Comparison of ENCODE assay signal across 18 mouse cellular contexts in genomic region chr13:24104016-24104415, GRCm38 (mm10).
DNase-seq lines count a peak whose midpoint lies in the region; ATAC-seq and TF ChIP-seq lines count a peak whose summit lies in the region.
"Had no signal": no experiment of that assay in that cellular context is flagged by ENCODE, and none has a peak within 500 bp of the region (broad histone marks: within the 10 kb centered on the region; RNA-seq: fewer than 3 reads in every experiment).

No protein-coding gene starts in this region.

- H3K4me3 ChIP-seq in kidney, adult 2 months (ENCODE audit: insufficient read depth, low read depth, low read length) = no peak overlapping the region
- H3K4me3 ChIP-seq in kidney, embryonic 16.5 days (ENCODE audit: low read length) = no peak overlapping the region
- no peak overlapping the region for H3K4me3 ChIP-seq in MEL (ENCODE audit: control insufficient read depth in 1 of 2, insufficient read depth in 1 of 2, low read depth in 2 of 2, low read length in 2 of 2)
- no peak overlapping the region for H3K4me3 ChIP-seq in midbrain, embryonic 16.5 days (ENCODE audit: low read depth, low read length)
- H3K4me3 ChIP-seq: heart, embryonic 10.5 days; lung, embryonic 15.5 days had no signal

- no peaks in the 10 kb centered on the region for H3K79me2 ChIP-seq in MEL (ENCODE audit: control insufficient read depth, insufficient read depth, low read length, poor library complexity)

- H3K9ac ChIP-seq in kidney, embryonic 16.5 days (replicated peaks; ENCODE audit: low read length) = no peak overlapping the region
- no peak overlapping the region for H3K9ac ChIP-seq in MEL (ENCODE audit: control insufficient read depth, low read depth, low read length, poor library complexity, severe bottlenecking)
- H3K9ac ChIP-seq in midbrain, embryonic 16.5 days (ENCODE audit: low read depth, low read length) = no peak overlapping the region
- H3K9ac ChIP-seq: lung, embryonic 15.5 days had no signal

- no peak for ATAC-seq in kidney, embryonic 16.5 days (ENCODE audit: low FRiP score, low TSS enrichment)
- ATAC-seq in megakaryocyte progenitor cell, adult 5-6 weeks (replicated peaks; ENCODE audit: poor library complexity) = peak; percentile 64
- no peak for ATAC-seq in midbrain, embryonic 16.5 days
- ATAC-seq: CD4-positive, CD25-positive, alpha-beta regulatory T cell, adult 4 months had no signal

- H3K4me1 ChIP-seq in kidney, adult 2 months (ENCODE audit: control insufficient read depth, insufficient read depth, low read length) = no peaks in the 10 kb centered on the region
- no peaks in the 10 kb centered on the region for H3K4me1 ChIP-seq in kidney, embryonic 16.5 days (ENCODE audit: insufficient read depth, low read length)
- H3K4me1 ChIP-seq in MEL (ENCODE audit: control insufficient read depth in 1 of 2, insufficient read depth in 2 of 2, low read length in 2 of 2) = no peaks in the 10 kb centered on the region
- H3K4me1 ChIP-seq in midbrain, embryonic 16.5 days (ENCODE audit: control insufficient read depth, insufficient read depth, low read length) = peaks cover 20% of the 10 kb centered on the region

- H3K27ac ChIP-seq in kidney, adult 2 months (ENCODE audit: insufficient read depth, low read depth, low read length) = no peak overlapping the region
- no peak overlapping the region for H3K27ac ChIP-seq in kidney, embryonic 16.5 days (ENCODE audit: low read length)
- no peak overlapping the region for H3K27ac ChIP-seq in MEL (ENCODE audit: control insufficient read depth, low read depth, low read length)
- H3K27ac ChIP-seq in midbrain, embryonic 16.5 days (ENCODE audit: low read length) = no peak overlapping the region
- H3K27ac ChIP-seq: heart, embryonic 10.5 days; hindbrain, postnatal 0 days; lung, embryonic 15.5 days had no signal

- DNase-seq in kidney, adult 2 months = peak; percentile 2
- peak; percentile 92 for DNase-seq in 416B (ENCODE audit: low read depth)
- peak; percentile 4 for DNase-seq in MEL (ENCODE audit: low read depth, low spot score)
- DNase-seq in layer of hippocampus, adult 9-11 months = no peak
- DNase-seq: cerebellum, adult 9-10 months; gastrocnemius, postnatal 14 days; heart, postnatal 14 days; kidney, adult 9 months; layer of hippocampus, postnatal 36 days; liver; thymus, adult 18-20 months had no signal

- no peaks in the 10 kb centered on the region for H3K27me3 ChIP-seq in kidney, adult 2 months (replicated peaks; ENCODE audit: control insufficient read depth, insufficient read depth, low read length)
- no peaks in the 10 kb centered on the region for H3K27me3 ChIP-seq in kidney, embryonic 16.5 days (ENCODE audit: insufficient read depth, low read length)
- H3K27me3 ChIP-seq in MEL (ENCODE audit: control insufficient read depth in 1 of 2, insufficient read depth in 2 of 2, low read length in 2 of 2) = no peaks in the 10 kb centered on the region
- H3K27me3 ChIP-seq in midbrain, embryonic 16.5 days (ENCODE audit: control insufficient read depth, insufficient read depth, low read depth, low read length) = no peaks in the 10 kb centered on the region
- H3K27me3 ChIP-seq: lung, embryonic 15.5 days had no signal

- 46% methylated on average over 4 of the region's 4 CpGs for WGBS in kidney, adult 2 months
- 46% methylated on average over 4 of the region's 4 CpGs for WGBS in kidney, embryonic 16.5 days
- WGBS in midbrain, embryonic 16.5 days = 77% methylated on average over 4 of the region's 4 CpGs

- TF ChIP-seq CTCF in kidney, adult 2 months (conservative IDR thresholded peaks at IDR 0.05; ENCODE audit: insufficient read depth, insufficient read length, low read depth, low read length) = no peak
- TF ChIP-seq CTCF in MEL (IDR thresholded peaks at IDR 0.05 in 2 of 3, conservative IDR thresholded peaks at IDR 0.05 in 1 of 3; ENCODE audit: control insufficient read depth in 1 of 3, insufficient read depth in 1 of 3, low read depth in 2 of 3, low read length in 3 of 3, poor library complexity in 1 of 3, severe bottlenecking in 1 of 3) = no peak

- no peaks in the 10 kb centered on the region for H3K36me3 ChIP-seq in kidney, adult 2 months (ENCODE audit: control insufficient read depth, insufficient read depth, low read length)
- 0 out of 2 replicates have a peak, but pooled peaks cover 14% of the 10 kb centered on the region for H3K36me3 ChIP-seq in kidney, embryonic 16.5 days (ENCODE audit: insufficient read depth, low read length)
- H3K36me3 ChIP-seq in MEL (ENCODE audit: control insufficient read depth in 1 of 2, insufficient read depth in 2 of 2, low read length in 2 of 2) = no peaks in the 10 kb centered on the region
- peaks cover 2% of the 10 kb centered on the region; the same call in 1 of the 2 replicates for H3K36me3 ChIP-seq in midbrain, embryonic 16.5 days (ENCODE audit: control insufficient read depth, insufficient read depth, low read length)
- H3K36me3 ChIP-seq: heart, embryonic 10.5 days; lung, embryonic 15.5 days had no signal

- no peak for TF ChIP-seq RAD21 in MEL (IDR thresholded peaks at IDR 0.05; ENCODE audit: low read depth, low read length)

- no peaks in the 10 kb centered on the region for H3K9me3 ChIP-seq in kidney, embryonic 16.5 days (ENCODE audit: low read length)
- H3K9me3 ChIP-seq in MEL (replicated peaks; ENCODE audit: insufficient read depth, low read length) = no peaks in the 10 kb centered on the region
- H3K9me3 ChIP-seq in midbrain, embryonic 16.5 days (replicated peaks; ENCODE audit: control insufficient read depth, low read length, poor library complexity, severe bottlenecking) = no peaks in the 10 kb centered on the region
- H3K9me3 ChIP-seq: heart, embryonic 10.5 days; lung, embryonic 15.5 days had no signal

- no peak for TF ChIP-seq POLR2A in kidney, adult 2 months (IDR thresholded peaks at IDR 0.05; ENCODE audit: low read depth, low read length)
- TF ChIP-seq POLR2A in MEL (IDR thresholded peaks at IDR 0.05; ENCODE audit: control insufficient read depth in 1 of 2, insufficient read depth in 1 of 2, low read depth in 1 of 2, low read length in 2 of 2, poor library complexity in 1 of 2) = no peak

- H3K4me2 ChIP-seq in kidney, embryonic 16.5 days (replicated peaks; ENCODE audit: low read depth, low read length) = no peak overlapping the region
- H3K4me2 ChIP-seq in midbrain, embryonic 16.5 days (ENCODE audit: low read length) = no peak overlapping the region
- H3K4me2 ChIP-seq: lung, embryonic 15.5 days had no signal

- no peak for TF ChIP-seq EP300 in MEL (IDR thresholded peaks at IDR 0.05; ENCODE audit: low read depth in 1 of 2, low read length in 2 of 2)

TF ChIP-seq in MEL, 35 proteins besides CTCF, POLR2A, EP300 and RAD21:
- TF ChIP-seq SMC3 (IDR thresholded peaks at IDR 0.05; ENCODE audit: low read depth, low read length) (no peak), TAL1 (IDR thresholded peaks at IDR 0.05; ENCODE audit: low read length) (no peak), MEF2A (IDR thresholded peaks at IDR 0.05; ENCODE audit: extremely low read depth, insufficient replicate concordance, low read depth, low read length, poor library complexity, severe bottlenecking) (no peak), NRF1 (IDR thresholded peaks at IDR 0.05; ENCODE audit: insufficient read depth, low read depth, low read length, poor library complexity, severe bottlenecking) (no peak), GATA1 (IDR thresholded peaks at IDR 0.05; ENCODE audit: low read depth, low read length) (no peak), CHD2 (IDR thresholded peaks at IDR 0.05; ENCODE audit: low read length) (no peak), MAFK (IDR thresholded peaks at IDR 0.05; ENCODE audit: borderline replicate concordance, low read depth, low read length) (no peak), MXI1 (IDR thresholded peaks at IDR 0.05; ENCODE audit: low read depth, low read length) (no peak), MYC (IDR thresholded peaks at IDR 0.05; ENCODE audit: low read depth, low read length) (no peak), ZC3H11A (IDR thresholded peaks at IDR 0.05; ENCODE audit: low read depth, low read length) (no peak), RCOR1 (IDR thresholded peaks at IDR 0.05; ENCODE audit: low read depth, low read length) (no peak), E2F4 (IDR thresholded peaks at IDR 0.05; ENCODE audit: borderline replicate concordance, low read depth, low read length) (no peak), CHD1 (IDR thresholded peaks at IDR 0.05; ENCODE audit: low read depth, low read length) (no peak)
TF ChIP-seq in MEL: peak in this region for 0.
